Mouse (Mus musculus) small intestine, adult 2 months (tissue): ENCODE data around the gene Sgk1.

Experiments
- CTCF ChIP-seq: fragments of 200-500 bp; IDR thresholded peaks from 2 replicates; pipeline ENCODE4 v1.5.1; 2012; ENCODE audit warnings: low read depth, mild to moderate bottlenecking, control low read depth, inconsistent platforms, low read length, moderate library complexity, mixed read lengths; ENCODE audit not compliant: insufficient replicate concordance, insufficient read length; ENCODE audit errors: extremely low read depth
- POLR2A ChIP-seq: fragments of 200-500 bp; IDR thresholded peaks from 2 replicates; pipeline ENCODE4 v1.6.1; 2012; ENCODE audit warnings: low read depth, mild to moderate bottlenecking, control low read depth, inconsistent platforms, low read length, moderate library complexity

- TF ChIP-seq POLR2A (no peak), CTCF (no peak)
Measured at GRCm38 (mm10) chr10:21978421-21978820, 96.4 kb downstream of the Sgk1 start.
